Comparison of ENCODE assay signal across 9 mouse cellular contexts in genomic region chr7:120598355-120598754, GRCm38 (mm10). TPM values are rescaled to one million over a fixed set of nuclear protein-coding genes. Genes with fewer than 3 reads are reported as not detected.
DNase-seq lines count a peak whose midpoint lies in the region; ATAC-seq and TF ChIP-seq lines count a peak whose summit lies in the region.
"Had no signal": no experiment of that assay in that cellular context is flagged by ENCODE, and none has a peak within 500 bp of the region (broad histone marks: within the 10 kb centered on the region; RNA-seq: fewer than 3 reads in every experiment).

No protein-coding gene starts in this region.

- DNase-seq in heart, postnatal 0 days (ENCODE audit: low spot score) = no peak
- no peak for DNase-seq in heart, adult 18-20 months
- no peak for DNase-seq in embryonic facial prominence, embryonic 14.5 days (ENCODE audit: low spot score)
- no peak for DNase-seq in gastrocnemius, postnatal 14 days
- DNase-seq in thymus, postnatal 36 days = no peak
- DNase-seq: gastrocnemius, postnatal 25 days had no signal

- no peak overlapping the region for H3K9ac ChIP-seq in heart, postnatal 0 days (replicated peaks; ENCODE audit: low read depth, low read length)
- H3K9ac ChIP-seq in embryonic facial prominence, embryonic 14.5 days (ENCODE audit: low read depth, low read length) = peak overlapping the region; percentile 63; the same call in 1 of the 2 replicates
- H3K9ac ChIP-seq in hindbrain, embryonic 13.5 days = no peak overlapping the region
- H3K9ac ChIP-seq in midbrain, embryonic 13.5 days (replicated peaks) = no peak overlapping the region

- H3K9me3 ChIP-seq in heart, postnatal 0 days (replicated peaks; ENCODE audit: control insufficient read depth, low read length) = no peaks in the 10 kb centered on the region
- no peaks in the 10 kb centered on the region for H3K9me3 ChIP-seq in embryonic facial prominence, embryonic 14.5 days (ENCODE audit: control insufficient read depth, low read length)
- H3K9me3 ChIP-seq in hindbrain, embryonic 13.5 days = no peaks in the 10 kb centered on the region
- H3K9me3 ChIP-seq in midbrain, embryonic 13.5 days = no peaks in the 10 kb centered on the region

- no peaks in the 10 kb centered on the region for H3K36me3 ChIP-seq in heart, postnatal 0 days (replicated peaks; ENCODE audit: control insufficient read depth, insufficient read depth, low read length)
- H3K36me3 ChIP-seq in embryonic facial prominence, embryonic 14.5 days (ENCODE audit: control insufficient read depth, insufficient read depth, low read length) = no peaks in the 10 kb centered on the region
- no peaks in the 10 kb centered on the region for H3K36me3 ChIP-seq in hindbrain, embryonic 13.5 days
- H3K36me3 ChIP-seq in midbrain, embryonic 13.5 days = no peaks in the 10 kb centered on the region

- intact Hi-C loops in gastrocnemius, postnatal 14 days (cut with DNase I; ENCODE audit: low total_unique reads) = no loop called here

- TF ChIP-seq CTCF in heart, postnatal 0 days (IDR thresholded peaks at IDR 0.05; ENCODE audit: low read depth) = no peak

- H3K4me1 ChIP-seq in heart, postnatal 0 days (ENCODE audit: control insufficient read depth, insufficient read depth) = no peaks in the 10 kb centered on the region
- no peaks in the 10 kb centered on the region for H3K4me1 ChIP-seq in embryonic facial prominence, embryonic 14.5 days (ENCODE audit: control insufficient read depth, insufficient read depth, low read length)
- no peaks in the 10 kb centered on the region for H3K4me1 ChIP-seq in hindbrain, embryonic 13.5 days (replicated peaks)
- H3K4me1 ChIP-seq in midbrain, embryonic 13.5 days (replicated peaks) = peaks cover 6% of the 10 kb centered on the region; the same call in 1 of the 2 replicates

- TF ChIP-seq EP300 in heart, postnatal 0 days (IDR thresholded peaks at IDR 0.05; ENCODE audit: low read depth) = no peak

- WGBS in heart, postnatal 0 days = 80% methylated on average over 7 of the region's 7 CpGs
- WGBS in embryonic facial prominence, embryonic 14.5 days = 79% methylated on average over 7 of the region's 7 CpGs
- whole genome bisulfite sequencing in hindbrain, embryonic 13.5 days = 83% methylated on average over 7 of the region's 7 CpGs
- WGBS in midbrain, embryonic 13.5 days = 84% methylated on average over 7 of the region's 7 CpGs

- no peak overlapping the region for H3K27ac ChIP-seq in heart, postnatal 0 days (ENCODE audit: low read depth)
- H3K27ac ChIP-seq in embryonic facial prominence, embryonic 14.5 days (replicated peaks; ENCODE audit: low read depth, low read length) = no peak overlapping the region
- no peak overlapping the region for H3K27ac ChIP-seq in hindbrain, embryonic 13.5 days
- H3K27ac ChIP-seq in midbrain, embryonic 13.5 days = no peak overlapping the region

- peaks cover 13% of the 10 kb centered on the region; the same call in 1 of the 2 replicates for H3K27me3 ChIP-seq in heart, postnatal 0 days (ENCODE audit: control insufficient read depth, insufficient read depth, low read length)
- H3K27me3 ChIP-seq in embryonic facial prominence, embryonic 14.5 days (replicated peaks; ENCODE audit: control insufficient read depth, insufficient read depth, low read length) = peaks cover 9% of the 10 kb centered on the region; the same call in 1 of the 2 replicates
- H3K27me3 ChIP-seq in hindbrain, embryonic 13.5 days = no peaks in the 10 kb centered on the region; the same call in 1 of the 2 replicates
- H3K27me3 ChIP-seq in midbrain, embryonic 13.5 days = 0 out of 2 replicates have a peak, but pooled peaks cover 4% of the 10 kb centered on the region

- H3K4me3 ChIP-seq in heart, postnatal 0 days (ENCODE audit: low read depth, low read length) = no peak overlapping the region; the same call in 1 of the 2 replicates
- H3K4me3 ChIP-seq in embryonic facial prominence, embryonic 14.5 days (ENCODE audit: low read depth, low read length) = peak overlapping the region; percentile 43; the same call in 1 of the 2 replicates
- H3K4me3 ChIP-seq in hindbrain, embryonic 13.5 days = peak overlapping the region; percentile 42
- peak overlapping the region; percentile 46 for H3K4me3 ChIP-seq in midbrain, embryonic 13.5 days (replicated peaks)

- no peak for ATAC-seq in heart, postnatal 0 days (ENCODE audit: insufficient read depth, low read depth)
- ATAC-seq in embryonic facial prominence, embryonic 14.5 days (ENCODE audit: low read depth) = no peak
- no peak for ATAC-seq in hindbrain, embryonic 13.5 days (ENCODE audit: low FRiP score)
- ATAC-seq in midbrain, embryonic 13.5 days = no peak
- ATAC-seq in inflammation-experienced regulatory T-cells, adult 6 months = no peak

- H3K4me2 ChIP-seq in heart, postnatal 0 days (ENCODE audit: low read depth, low read length) = peak overlapping the region; percentile 56; the same call in 1 of the 2 replicates
- H3K4me2 ChIP-seq in embryonic facial prominence, embryonic 14.5 days (ENCODE audit: low read depth, low read length) = peak overlapping the region; percentile 71
- peak overlapping the region; percentile 73 for H3K4me2 ChIP-seq in hindbrain, embryonic 13.5 days
- peak overlapping the region; percentile 68 for H3K4me2 ChIP-seq in midbrain, embryonic 13.5 days (replicated peaks)

RNA-seq across cellular contexts. Expression of gene Uqcrc2, which starts 36.6 kb away (rescaled TPM):
- 734 and 751 TPM in 2 replicates for total RNA-seq in heart, postnatal 0 days (2014; rRNA removed; ENCODE audit: low replicate concordance)
- 791 and 812 TPM in 2 replicates for polyA plus RNA-seq in heart, postnatal 0 days (2015; fragmentation: Nextera tagmentation; extraction: Ambion mirVana)
- 1,000 to 10,000 TPM; 1,098 to 1,209 TPM for total RNA-seq in heart, adult 18-20 months (2021)
- 219 and 221 TPM in 2 replicates for polyA plus RNA-seq in embryonic facial prominence, embryonic 14.5 days (2014; fragmentation: Nextera tagmentation; extraction: Ambion mirVana)
- 206 and 208 TPM in 2 replicates for polyA plus RNA-seq in hindbrain, embryonic 13.5 days (2015; fragmentation: Nextera tagmentation; extraction: Ambion mirVana)
- polyA plus RNA-seq in midbrain, embryonic 13.5 days (2015; fragmentation: Nextera tagmentation; extraction: Ambion mirVana) = 195 and 203 TPM in 2 replicates
- total RNA-seq in gastrocnemius, postnatal 14 days (2021) = 100 to 1,000 TPM; 471 to 589 TPM
- 100 to 1,000 TPM; 223 to 256 (median 238) TPM for polyA plus RNA-seq in inflammation-experienced regulatory T-cells, adult 6 months (2017; shearing (Covaris generic))
